8 mouse cellular contexts compared by ENCODE assay signal in the genomic region with DNA sequence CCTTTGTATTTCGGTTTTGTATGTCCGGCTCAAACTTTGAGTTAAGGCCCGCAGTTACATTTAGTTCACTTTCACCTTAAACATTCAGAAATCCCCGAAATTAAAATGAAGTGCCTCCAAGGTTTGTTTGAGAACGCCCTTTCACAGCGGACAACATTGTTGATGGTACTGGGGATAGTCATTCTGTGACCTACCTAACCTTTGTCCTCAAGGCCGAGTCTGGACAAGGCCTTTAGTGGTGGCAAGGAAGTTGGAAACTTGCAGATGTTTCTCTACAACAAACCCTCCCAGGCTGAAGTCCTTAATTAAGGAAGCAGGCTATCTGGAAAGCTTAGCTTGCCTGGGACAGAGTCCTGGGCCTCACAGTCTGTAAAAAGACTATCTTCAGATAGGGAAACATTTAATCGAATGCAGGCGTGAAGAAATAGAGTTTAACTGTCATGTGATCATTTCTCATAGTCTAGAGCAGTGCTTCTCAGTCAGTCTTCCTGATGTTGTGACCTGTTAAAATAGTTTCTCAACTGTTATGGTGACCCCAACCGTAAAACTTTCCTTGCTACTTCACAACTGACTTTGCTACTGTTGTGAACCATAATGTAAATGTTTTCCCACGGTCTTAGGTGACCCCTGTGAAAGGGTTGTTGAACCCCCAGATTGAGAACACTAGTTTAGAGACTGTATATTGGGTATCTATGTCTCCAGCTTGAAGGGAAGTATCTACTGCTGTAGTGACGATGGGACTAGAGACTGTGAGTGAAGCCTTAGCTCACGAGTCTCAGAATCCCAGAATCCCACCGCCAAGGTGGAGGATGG. TPM values are rescaled to one million over a fixed set of nuclear protein-coding genes. Genes with fewer than 3 reads are reported as not detected.
A peak's percentile ranks its signal among the peaks of the same experiment; 100 is the strongest.
DNase-seq lines count a peak whose midpoint lies in the region; ATAC-seq lines count a peak whose summit lies in the region.

No protein-coding gene starts in this region.

- peak overlapping the region; percentile 93 for H3K4me3 ChIP-seq in neural tube, embryonic 11.5 days (ENCODE audit: low read depth, low read length)

- no peaks in the 10 kb centered on the region; the same call in 1 of the 2 replicates for H3K36me3 ChIP-seq in neural tube, embryonic 11.5 days (ENCODE audit: control insufficient read depth, insufficient read depth, low read length)

- H3K4me2 ChIP-seq in neural tube, embryonic 11.5 days (ENCODE audit: low read depth), result peak overlapping the region; percentile 96

- 19% methylated on average over 14 of the region's 14 CpGs for WGBS in neural tube, embryonic 11.5 days

- peak; percentile 32 for DNase-seq in CD4-positive, CD25-positive, alpha-beta regulatory T cell, adult 2 months (ENCODE audit: low read depth, low spot score)
- DNase-seq in MEL-GATA-1-ER (ENCODE audit: extremely low read depth, low read depth), result peak; percentile 17
- peak; percentile 40 for DNase-seq in heart, adult 8-10 months (ENCODE audit: low spot score)
- peak; percentile 43 for DNase-seq in kidney, postnatal 14 days
- no peak for DNase-seq in neural tube, embryonic 11.5 days (ENCODE audit: low spot score)
- no peak for DNase-seq in thymus, postnatal 25 days
- DNase-seq in cerebellum, adult 9-10 months, result no peak

- no peaks in the 10 kb centered on the region for H3K9me3 ChIP-seq in neural tube, embryonic 11.5 days (ENCODE audit: control insufficient read depth, low read length)

- no peak overlapping the region for H3K27ac ChIP-seq in neural tube, embryonic 11.5 days (ENCODE audit: low read depth, low read length)

- H3K27me3 ChIP-seq in neural tube, embryonic 11.5 days (ENCODE audit: control insufficient read depth, insufficient read depth, low read length), result no peaks in the 10 kb centered on the region

- H3K4me1 ChIP-seq in neural tube, embryonic 11.5 days (ENCODE audit: control insufficient read depth, insufficient read depth, low read length), result peaks cover 15% of the 10 kb centered on the region; the same call in 1 of the 2 replicates

- H3K9ac ChIP-seq in neural tube, embryonic 11.5 days (ENCODE audit: low read length), result peak overlapping the region; percentile 94

- ATAC-seq in CD4-positive, CD25-positive, alpha-beta regulatory T cell, adult 4 months, result no peak
- ATAC-seq in neural tube, embryonic 11.5 days (ENCODE audit: insufficient read depth, low FRiP score, low TSS enrichment), result no peak

RNA-seq across cellular contexts. Expression of gene Ctnnb1, which starts 6.0 kb away (rescaled TPM):
- polyA plus RNA-seq in CD4-positive, CD25-positive, alpha-beta regulatory T cell, adult 4 months (2017; shearing (Covaris generic)), result 100 to 1,000 TPM in 1 of 2 experiments, 10 to 100 TPM in 1; 59.3 to 107 TPM
- total RNA-seq in heart, adult 8-10 months (2022), result 100 to 1,000 TPM; 398 to 437 (median 405) TPM
- polyA plus RNA-seq in neural tube, embryonic 11.5 days (2014; fragmentation: Nextera tagmentation; extraction: Ambion mirVana), result 819 and 843 TPM in 2 replicates

Comparison
In these comparisons a context has a peak if more than half of its experiments do, and no peak if none do; other contexts are left out.
1. DNase-seq: peak in CD4-positive, CD25-positive, alpha-beta regulatory T cell, adult 2 months (single experiment), MEL-GATA-1-ER (single experiment), heart, adult 8-10 months (single experiment) and kidney, postnatal 14 days (single experiment); none in neural tube, embryonic 11.5 days (single experiment), thymus, postnatal 25 days (single experiment) and cerebellum, adult 9-10 months (single experiment).